Mouse (Mus musculus) urinary bladder, postnatal 36 days (tissue): Measurements from ENCODE around the gene Txnl4b.

Experiments
- DNase-seq, 2 experiments: peaks; one replicate each; pipeline ENCODE4 v3.0.0; 2022; ENCODE audit warnings: low spot score in 2 of 2, mixed read lengths in 1 of 2

Txnl4b gene

DNA sequence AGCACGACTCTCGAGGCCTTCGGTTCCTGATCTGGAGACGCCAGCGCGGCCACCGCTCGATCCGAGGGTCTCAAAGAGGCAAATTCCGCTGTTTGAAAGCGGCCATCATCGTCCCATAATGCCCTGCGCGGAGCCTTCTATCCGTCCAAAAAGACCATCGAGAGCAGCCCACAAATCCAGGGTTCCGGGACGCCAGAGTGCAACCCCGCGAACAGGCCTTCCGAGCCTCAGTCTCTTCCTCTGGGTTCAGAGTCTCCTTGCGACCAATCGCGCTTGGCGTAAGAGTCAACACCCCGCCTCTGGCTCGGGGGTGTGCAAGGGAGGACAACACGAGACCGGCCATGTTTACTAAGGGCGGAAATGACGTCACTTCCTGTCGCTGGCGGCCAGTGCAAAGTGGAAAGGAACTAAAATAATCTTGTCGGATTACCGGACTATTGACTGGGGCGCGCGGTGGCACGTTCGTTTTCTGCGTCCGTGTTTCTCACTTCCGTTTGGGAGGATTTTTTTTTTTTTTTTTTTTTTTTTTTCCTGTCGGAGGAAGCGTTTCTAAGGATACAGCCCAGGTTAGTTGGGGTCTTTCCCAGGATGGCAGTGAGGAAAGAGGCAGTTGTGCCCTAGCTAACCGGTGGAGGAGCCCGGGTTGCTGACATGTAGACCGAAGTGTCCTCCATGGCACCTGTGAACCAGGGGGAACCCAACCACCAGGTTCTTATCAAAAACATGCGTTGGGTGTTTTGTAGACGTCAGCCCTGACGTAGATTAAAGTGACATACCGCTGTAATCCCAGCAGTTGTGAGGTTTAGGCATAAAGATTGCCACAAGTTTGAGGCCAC is at the start of gene Txnl4b, which contains the start of gene Dhx38:
Gene Txnl4b (plus strand): TSS at position 395 of the 836 bp plus-strand sequence.
Gene Dhx38 (minus strand): TSS at position 364 of the 836 bp plus-strand sequence.
- peak; percentile 98 to 99 for DNase-seq

GRCm38 (mm10) chr8:109524008-109524407 is 41.7 kb upstream of the Txnl4b start:
- no peak for DNase-seq

- DNase-seq = no peak
Observed at GRCm38 (mm10) chr8:109535140-109535990, 30.3 kb upstream of the Txnl4b start.

GRCm38 (mm10) chr8:109536703-109537102 is 29.0 kb upstream of the Txnl4b start:
- peak; percentile 50 to 62 for DNase-seq

GRCm38 (mm10) chr8:109542165-109542564 is 23.5 kb upstream of the Txnl4b start:
- no peak for DNase-seq

DNA sequence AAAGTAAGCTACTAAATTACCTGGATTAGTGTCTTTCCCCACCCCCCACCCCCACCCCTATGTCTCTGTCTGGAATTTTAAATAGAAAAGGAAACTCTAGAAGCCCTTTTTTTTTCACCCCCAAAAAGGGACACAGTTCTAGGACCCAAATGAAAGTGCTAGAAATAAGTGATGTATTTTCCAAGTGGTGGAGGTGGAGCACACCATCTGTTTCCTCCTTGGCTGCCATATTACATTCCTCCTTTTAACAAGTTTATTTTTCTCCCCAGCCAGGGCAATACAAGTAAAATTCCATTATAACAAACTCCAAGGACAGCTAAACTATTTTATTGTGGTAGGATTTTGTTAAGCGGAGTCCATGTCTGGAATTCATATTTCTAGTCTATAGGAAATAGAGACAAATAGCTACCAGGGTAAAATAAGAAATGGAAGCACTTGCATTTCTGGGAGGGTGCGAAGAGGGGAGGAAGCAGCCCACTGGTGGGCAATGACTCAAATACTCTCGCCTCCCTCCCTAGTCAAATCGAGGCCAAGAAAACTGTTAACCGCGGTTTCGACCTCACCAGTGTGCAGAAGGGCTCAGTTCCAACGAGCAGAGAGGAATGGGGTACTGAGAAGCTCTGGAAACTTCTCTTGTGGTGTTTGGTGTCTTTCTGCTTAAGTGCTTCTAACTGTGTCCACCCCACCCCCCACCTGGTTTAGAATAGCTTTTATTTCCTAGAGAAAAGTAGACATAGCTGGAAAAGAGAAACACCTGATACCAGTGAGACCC is 22.8 kb upstream of the Txnl4b start:
- no peak for DNase-seq

DNA sequence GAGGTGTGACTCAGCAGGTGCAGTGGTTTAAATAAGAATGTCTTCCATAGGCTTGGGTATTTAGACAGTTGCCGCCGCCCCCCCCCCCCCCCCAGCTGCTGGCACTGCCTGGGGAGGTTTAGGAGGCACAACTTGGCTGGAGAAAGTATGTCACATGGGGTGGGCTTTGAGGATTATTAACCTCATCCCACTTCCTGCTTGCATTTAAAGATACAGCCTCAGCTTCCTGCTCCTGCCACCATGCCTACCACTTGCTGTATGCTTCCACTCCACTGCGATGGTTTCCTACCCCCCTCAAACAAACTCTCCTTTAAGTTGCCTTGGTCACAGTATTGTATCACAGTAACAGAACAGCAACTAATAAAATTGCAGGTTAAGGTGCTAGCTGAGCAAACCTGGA is 21.6 kb upstream of the Txnl4b start:
- DNase-seq = no peak

DNA sequence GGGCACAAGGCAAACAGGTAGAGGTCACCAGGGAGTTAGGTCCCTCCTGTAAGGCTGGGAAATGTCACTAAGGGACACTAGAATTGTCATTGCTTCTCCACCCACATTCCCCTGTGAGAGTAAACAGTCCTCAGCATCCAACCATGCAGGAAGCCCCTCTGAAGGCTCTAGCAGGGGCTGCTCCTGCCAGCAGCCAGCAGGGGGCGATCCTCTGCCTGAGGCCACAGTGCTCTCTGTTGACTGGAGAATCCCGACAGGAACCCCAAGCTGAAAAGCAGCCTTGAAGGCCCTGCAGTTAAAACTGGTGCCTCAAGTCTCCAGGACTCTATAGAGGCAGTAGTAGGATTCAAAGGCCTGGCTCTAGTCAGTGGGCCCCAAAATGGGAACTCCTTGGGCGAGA is 14.0 kb upstream of the Txnl4b start:
- no peak for DNase-seq

- no peak for DNase-seq
Observed at GRCm38 (mm10) chr8:109563881-109564280, 1.8 kb upstream of the Txnl4b start.

DNA sequence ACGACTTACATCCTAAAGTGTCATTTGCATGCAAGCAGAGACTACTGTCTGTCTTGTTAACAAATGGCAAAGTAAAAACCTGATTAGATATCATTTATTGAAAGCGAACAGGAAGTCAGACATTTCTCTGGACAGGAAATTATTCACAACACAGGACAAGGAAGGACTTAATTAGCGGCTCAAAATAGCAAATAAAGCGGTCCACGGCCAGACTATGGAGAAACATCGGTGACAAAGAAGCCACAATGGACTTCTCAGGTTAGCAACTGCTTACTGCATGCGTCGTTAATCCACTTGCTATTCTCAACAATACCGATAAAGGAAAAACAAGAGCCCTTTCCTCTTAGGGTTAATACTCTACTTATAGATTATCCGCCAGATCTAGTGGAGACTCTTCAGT is 926 bp upstream of the Txnl4b start:
- DNase-seq = no peak

DNA sequence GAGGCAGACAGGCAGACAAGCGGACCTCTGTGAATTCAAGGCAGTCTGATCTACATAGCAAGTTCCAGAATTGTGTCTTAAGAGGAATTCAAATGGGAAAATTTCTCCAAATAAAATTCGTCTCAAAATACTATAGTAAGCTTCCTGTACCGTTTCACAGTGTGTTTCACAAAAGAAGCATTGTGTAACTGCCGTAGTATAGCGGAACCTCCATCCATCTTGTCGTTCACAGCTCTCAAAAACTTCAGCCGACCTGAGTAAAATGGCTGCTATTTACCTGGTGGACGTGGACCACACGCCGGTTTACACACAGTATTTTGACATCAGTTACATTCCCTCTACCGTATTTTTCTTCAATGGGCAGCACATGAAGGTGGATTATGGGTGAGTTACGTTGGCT is 5.4 kb downstream of the Txnl4b start:
- DNase-seq = no peak

DNA sequence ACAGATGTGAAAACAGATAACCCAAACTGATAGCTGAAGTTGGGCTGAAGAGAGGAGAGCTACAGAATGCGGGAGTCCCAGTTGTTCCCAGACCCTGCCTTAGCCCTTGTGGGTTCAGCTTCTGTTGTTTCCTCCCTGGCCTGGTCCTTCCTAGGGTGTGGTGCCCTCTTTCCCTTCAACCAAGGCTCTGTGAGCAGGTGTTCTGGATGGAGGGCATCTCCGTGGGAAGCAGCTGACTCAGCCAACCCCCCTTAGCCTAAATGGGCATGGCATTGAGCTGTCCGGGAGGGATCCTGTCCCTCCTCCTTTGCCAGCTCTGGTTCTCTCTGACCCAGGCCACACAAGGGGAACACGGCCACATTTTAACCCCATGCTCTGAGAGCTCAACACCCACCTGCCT is 10.6 kb downstream of the Txnl4b start:
- DNase-seq = no peak

DNA sequence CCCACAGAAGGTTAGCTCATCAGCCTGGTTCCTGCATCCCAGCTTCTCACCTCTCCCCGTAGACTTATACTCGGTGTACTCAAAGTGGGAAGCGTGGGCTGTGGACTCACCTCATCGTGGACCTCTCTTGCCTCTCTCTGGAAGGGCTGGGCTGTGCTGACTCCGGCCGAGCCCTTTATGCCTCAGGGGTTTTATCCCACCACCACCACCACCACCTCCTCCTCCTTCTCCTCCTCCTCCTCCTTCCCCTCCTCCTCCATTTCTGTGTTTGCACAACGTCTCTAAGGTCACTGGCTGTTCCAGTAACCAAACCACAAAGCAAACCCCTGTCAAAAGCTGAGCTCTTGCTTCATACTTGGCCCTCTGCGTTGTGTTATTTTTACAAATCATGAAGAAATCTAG is 13.2 kb downstream of the Txnl4b start, which contains the start of gene Hp:
Gene Hp (minus strand): TSS at position 273 of the 402 bp plus-strand sequence.
- peak in 1 of 2 experiments; percentile 26 for DNase-seq

GRCm38 (mm10) chr8:109584293-109584692 is 18.6 kb downstream of the Txnl4b start:
- no peak for DNase-seq

- no peak for DNase-seq
Observed at GRCm38 (mm10) chr8:109584830-109585229, 19.1 kb downstream of the Txnl4b start.

DNA sequence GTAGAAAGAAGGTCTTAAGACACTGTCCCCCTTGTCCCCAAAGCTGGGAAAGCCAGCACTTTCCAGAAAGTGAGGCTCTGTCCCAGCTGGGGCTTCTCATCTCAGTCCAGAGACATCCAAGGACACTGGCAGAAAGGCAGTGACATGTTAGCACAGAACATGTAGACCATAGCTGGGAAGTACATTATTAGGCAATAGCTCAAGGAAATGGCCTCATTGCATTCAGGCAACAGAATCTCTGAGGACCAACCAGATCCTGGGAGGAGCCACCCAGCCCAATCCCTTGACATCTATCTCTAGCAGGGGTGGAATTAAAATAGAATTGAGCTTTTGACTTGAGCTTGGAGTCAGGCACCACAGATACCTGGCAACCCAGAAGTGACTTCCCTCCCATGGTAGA is 20.0 kb downstream of the Txnl4b start:
- DNase-seq = no peak

GRCm38 (mm10) chr8:109586972-109587504 is 21.3 kb downstream of the Txnl4b start:
- peak; percentile 68 to 75 for DNase-seq

- DNase-seq = no peak
Observed at GRCm38 (mm10) chr8:109590901-109591300, 25.2 kb downstream of the Txnl4b start.

GRCm38 (mm10) chr8:109591367-109591766 is 25.7 kb downstream of the Txnl4b start:
- no peak for DNase-seq

GRCm38 (mm10) chr8:109592164-109592563 is 26.5 kb downstream of the Txnl4b start:
- no peak for DNase-seq

DNA sequence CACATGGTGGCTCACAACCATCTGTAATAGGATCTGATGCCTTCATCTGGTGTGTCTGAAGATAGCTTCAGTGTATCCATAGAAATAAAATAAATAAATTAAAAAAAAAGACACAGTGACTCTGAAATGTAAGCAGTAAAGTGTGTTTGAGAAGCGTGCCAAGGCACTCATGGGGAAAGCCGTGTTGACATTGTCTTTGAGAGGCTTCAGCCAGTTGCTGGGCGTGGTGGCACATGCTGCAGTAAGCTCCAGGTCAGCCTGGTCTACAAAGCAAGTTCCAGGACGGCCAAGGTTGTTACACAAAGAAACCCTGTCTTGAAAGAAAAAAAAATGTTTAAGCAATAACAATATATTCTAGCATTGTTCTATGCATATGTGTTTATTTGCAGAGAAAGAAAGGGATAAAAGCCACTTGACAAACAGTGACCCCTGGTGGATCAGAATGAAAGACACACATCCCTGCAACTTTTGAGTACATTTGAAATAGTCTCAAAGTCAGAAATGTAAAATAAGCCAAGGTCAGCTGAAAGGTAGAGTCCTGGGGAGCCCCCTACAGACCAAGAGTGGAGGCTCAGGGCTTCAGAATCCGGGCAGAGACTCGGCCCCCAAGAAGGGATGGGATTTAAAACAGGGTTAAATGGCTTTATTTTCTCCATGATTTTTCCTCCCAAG is 27.6 kb downstream of the Txnl4b start:
- DNase-seq = no peak
